Mouse (Mus musculus) liver, embryonic 12.5 days (tissue): ENCODE measurements around the gene Rpl35a. TPM values are rescaled to one million over a fixed set of nuclear protein-coding genes. Genes with fewer than 3 reads are reported as not detected.

Experiments used
- ATAC-seq: fragments of 200-750 bp; cut with Nextera tagmentation; 2 replicates; pipeline ENCODE4 v1.8.0; 2017; ENCODE audit warnings: moderate number of reproducible peaks, mild to moderate bottlenecking, moderate library complexity
- H3K27ac ChIP-seq: fragments of 300-500 bp; sonication (generic); 2 replicates; pipeline ENCODE4 v1.5.1; 2016; ENCODE audit warnings: mild to moderate bottlenecking
- H3K27me3 ChIP-seq: fragments of 300-500 bp; sonication (generic); replicated peaks from 2 replicates; pipeline ENCODE4 v1.6.1; 2016; ENCODE audit warnings: mild to moderate bottlenecking, moderate library complexity
- H3K36me3 ChIP-seq: fragments of 300-500 bp; sonication (generic); 2 replicates; pipeline ENCODE4 v1.6.1; 2016; ENCODE audit warnings: mild to moderate bottlenecking, moderate library complexity
- H3K4me1 ChIP-seq: fragments of 300-500 bp; sonication (generic); 2 replicates; pipeline ENCODE4 v1.6.1; 2016
- H3K4me2 ChIP-seq: fragments of 300-500 bp; sonication (generic); 2 replicates; pipeline ENCODE4 v1.6.1; 2016; ENCODE audit warnings: mild to moderate bottlenecking, moderate library complexity
- H3K4me3 ChIP-seq: fragments of 300-500 bp; sonication (generic); 2 replicates; pipeline ENCODE4 v1.5.1; 2016; ENCODE audit warnings: mild to moderate bottlenecking, moderate library complexity
- H3K9ac ChIP-seq: fragments of 300-500 bp; sonication (generic); 2 replicates; pipeline ENCODE4 v1.6.1; 2016; ENCODE audit warnings: mild to moderate bottlenecking, moderate library complexity
- H3K9me3 ChIP-seq: fragments of 300-500 bp; sonication (generic); replicated peaks from 2 replicates; pipeline ENCODE4 v1.6.1; 2016; ENCODE audit warnings: mild to moderate bottlenecking, moderate library complexity
- WGBS: fragments of 180-500 bp; shearing (Covaris S2); methylation state at CpG from one replicate; pipeline ENCODE4 v1.1.7; 2016; ENCODE audit not compliant: insufficient replicate concordance; 5-methylcytosine and 5-hydroxymethylcytosine counted together
- microRNA counts: library from miRNA; unstranded; fragments of <30 nt; microRNA quantifications from one replicate; lab custom pipeline; 2017
- microRNA-seq: library from miRNA; unstranded; fragments of <30 nt; microRNA quantifications from one replicate; pipeline ENCODE4, GENCODE M21; 2017
- polyA plus RNA-seq: library from polyadenylated mRNA; unstranded; fragments of >200 nt; fragmentation: Nextera tagmentation; extraction: Ambion mirVana; gene quantifications from 2 replicates; pipeline ENCODE4 v1.2.1, GENCODE M21; 2016

Rpl35a gene
- polyA plus RNA-seq, 1 experiment from 2014 or later: 937 TPM

DNA sequence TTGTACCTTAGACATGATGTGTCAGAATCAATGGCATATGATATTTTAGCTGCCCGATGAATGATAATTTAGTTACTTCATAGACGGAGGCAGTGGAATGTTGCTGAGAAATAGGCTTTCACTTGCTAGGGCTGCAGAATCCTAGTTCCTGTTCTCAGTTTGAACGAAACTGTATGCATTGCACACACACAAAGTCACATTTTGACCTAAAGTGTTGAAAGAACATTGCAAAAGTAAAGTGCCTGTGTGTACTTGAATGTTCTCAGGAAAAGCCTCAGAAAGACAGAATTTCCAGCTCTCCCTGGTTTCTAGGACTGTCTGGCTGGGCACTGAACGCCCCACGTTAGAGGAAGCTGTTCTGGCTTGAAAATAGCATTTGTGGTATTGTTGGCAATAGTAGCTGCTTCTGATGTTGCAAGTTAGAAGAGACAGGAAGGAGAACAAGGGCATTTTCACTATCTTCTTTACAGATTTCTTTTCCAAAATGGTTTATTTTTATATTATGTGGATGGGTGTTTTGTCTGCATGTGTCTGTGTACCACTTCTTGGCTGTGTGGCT lies 20.9 kb downstream of the Rpl35a start:
- H3K27ac ChIP-seq: no peak overlapping the region
- no peak overlapping the region for H3K4me2 ChIP-seq
- H3K4me3 ChIP-seq: no peak overlapping the region
- ATAC-seq: no peak
- H3K36me3 ChIP-seq: 0 out of 2 replicates have a peak, but pooled peaks cover 4% of the 10 kb centered on the region
- no peaks in the 10 kb centered on the region for H3K9me3 ChIP-seq
- no peak overlapping the region for H3K9ac ChIP-seq
- H3K27me3 ChIP-seq: no peaks in the 10 kb centered on the region
- 63% methylated on average over 5 of the region's 5 CpGs for WGBS
- H3K4me1 ChIP-seq: peaks cover 5% of the 10 kb centered on the region; the same call in 1 of the 2 replicates

DNA sequence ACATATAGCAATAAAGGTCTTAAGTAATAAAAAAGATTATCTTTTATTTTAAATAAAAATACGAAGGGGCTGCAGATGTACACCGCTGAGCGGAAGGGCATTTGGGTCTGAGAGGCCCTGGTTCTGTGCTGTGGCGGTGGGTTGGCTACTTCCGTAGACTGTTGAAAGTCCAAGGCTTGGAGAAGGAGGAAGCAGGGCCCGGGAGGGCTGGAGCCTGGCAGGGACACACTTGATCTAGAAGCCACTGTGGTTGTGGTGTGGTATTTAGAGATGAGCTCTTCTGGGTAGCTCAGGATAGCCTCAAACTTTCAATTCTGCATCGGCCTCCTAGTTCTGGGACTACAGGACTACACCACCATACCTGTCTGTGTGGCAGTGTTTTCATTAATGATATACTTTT lies 23.8 kb downstream of the Rpl35a start:
- H3K36me3 ChIP-seq: peaks cover 7% of the 10 kb centered on the region; the same call in 1 of the 2 replicates
- 77% methylated on average over 7 of the region's 7 CpGs for WGBS
- no peak overlapping the region for H3K4me2 ChIP-seq
- H3K9me3 ChIP-seq: no peaks in the 10 kb centered on the region
- H3K9ac ChIP-seq: no peak overlapping the region
- H3K27me3 ChIP-seq: no peaks in the 10 kb centered on the region
- no peak overlapping the region for H3K4me3 ChIP-seq
- ATAC-seq: no peak
- no peak overlapping the region for H3K27ac ChIP-seq
- no peaks in the 10 kb centered on the region for H3K4me1 ChIP-seq

DNA sequence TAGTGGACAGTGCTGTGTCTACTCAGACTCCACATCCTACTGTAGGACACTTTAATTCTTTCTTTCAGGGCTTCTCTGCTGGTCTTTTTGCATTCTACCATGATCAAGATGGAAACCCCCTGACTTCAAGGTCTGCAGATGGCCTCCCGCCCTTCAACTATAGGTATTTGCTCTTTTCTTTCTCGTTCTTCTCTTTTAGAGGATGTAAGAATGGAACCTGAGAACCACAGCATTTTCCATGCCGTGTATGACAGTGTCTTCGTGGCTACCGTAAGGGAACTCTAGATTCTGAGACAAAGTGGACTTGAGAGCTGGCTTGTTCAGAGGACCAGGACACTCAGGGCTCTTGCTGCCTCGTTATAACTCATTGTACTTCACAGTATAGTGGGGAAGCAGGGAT lies 26.7 kb downstream of the Rpl35a start:
- 77% methylated on average over 6 of the region's 6 CpGs for WGBS
- no peak for ATAC-seq

DNA sequence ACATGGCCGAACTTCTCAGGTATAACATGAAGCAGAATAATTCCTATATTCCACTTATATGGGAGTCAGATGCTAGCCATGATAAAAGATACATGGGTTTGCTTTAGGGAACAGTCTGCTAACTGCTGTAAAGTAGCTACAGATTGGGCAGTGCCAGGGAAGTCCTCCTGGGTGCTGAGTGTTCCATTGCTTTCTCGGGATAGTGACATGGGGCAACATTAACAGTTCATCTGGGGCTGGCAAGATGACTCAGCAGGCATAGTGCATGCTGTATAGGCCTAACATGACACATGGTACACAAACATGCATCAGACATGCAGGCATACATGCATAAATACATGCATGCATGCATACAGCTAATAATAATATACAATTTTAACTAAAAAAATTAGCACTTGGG lies 27.7 kb downstream of the Rpl35a start:
- Histone ChIP-seq H3K4me1 (no peaks in the 10 kb centered on the region), H3K27ac (no peak overlapping the region), H3K9me3 (no peaks in the 10 kb centered on the region), H3K27me3 (no peaks in the 10 kb centered on the region), H3K4me2 (no peak overlapping the region), H3K9ac (no peak overlapping the region), H3K36me3 (peaks cover 7% of the 10 kb centered on the region; the same call in 1 of the 2 replicates), H3K4me3 (no peak overlapping the region)
- WGBS: 78% methylated on average over 2 of the region's 2 CpGs
- no peak for ATAC-seq

More for the DNA sequence above, 26.7 kb downstream of the Rpl35a start:
- no peaks in the 10 kb centered on the region for H3K27me3 ChIP-seq
- no peak overlapping the region for H3K4me3 ChIP-seq
- no peak overlapping the region for H3K27ac ChIP-seq
- no peak overlapping the region for H3K9ac ChIP-seq
- no peak overlapping the region for H3K4me2 ChIP-seq
- no peaks in the 10 kb centered on the region for H3K9me3 ChIP-seq
- H3K4me1 ChIP-seq: no peaks in the 10 kb centered on the region
- H3K36me3 ChIP-seq: peaks cover 7% of the 10 kb centered on the region; the same call in 1 of the 2 replicates

DNA sequence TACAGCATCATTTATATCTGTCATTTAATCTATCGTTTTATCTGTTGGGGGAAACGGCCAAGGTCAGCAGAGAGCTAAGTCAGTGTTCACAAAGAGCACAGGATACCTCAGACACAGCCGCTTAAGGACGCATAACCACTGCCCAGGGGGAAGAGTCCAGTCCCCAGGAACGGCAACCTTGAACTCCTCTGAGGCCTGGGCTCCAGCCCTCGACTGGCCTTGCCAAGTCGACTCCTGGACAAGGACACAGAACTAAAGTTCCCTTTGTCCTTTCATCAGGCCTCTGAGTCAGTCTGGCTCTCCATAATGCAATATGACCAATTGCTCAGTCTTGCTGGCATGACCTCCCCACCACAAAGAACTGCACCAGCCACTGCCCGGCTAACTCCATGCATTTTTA lies 29.4 kb downstream of the Rpl35a start:
- no peak overlapping the region for H3K4me2 ChIP-seq
- no peaks in the 10 kb centered on the region for H3K27me3 ChIP-seq
- no peaks in the 10 kb centered on the region for H3K4me1 ChIP-seq
- no peaks in the 10 kb centered on the region for H3K9me3 ChIP-seq
- H3K36me3 ChIP-seq: peaks cover 12% of the 10 kb centered on the region; the same call in 1 of the 2 replicates
- H3K27ac ChIP-seq: no peak overlapping the region
- 70% methylated on average over 8 of the region's 8 CpGs for WGBS
- no peak overlapping the region for H3K4me3 ChIP-seq
- ATAC-seq: no peak
- H3K9ac ChIP-seq: no peak overlapping the region

MicroRNAs within 50 kb of the gene (microRNA counts, 519-probe panel; counts per million panel counts)
- microRNA mmu-miR-1947 (lab: Ali Mortazavi, UCI): 582 counts per million, percentile 70 among the panel's probes with 10 or more counts

Small RNA genes lying within 50 kb of the gene (microRNA-seq; reads per million reads assigned to microRNA genes)
- not detected for gene Gm22231
- 6.3 reads per million, percentile 12 among the genes with 10 or more reads in this experiment for gene Mir1947

Other genes starting within 250 kb of the Rpl35a start
- gene Smbd1, start 246.0 kb upstream of the Rpl35a start, polyA plus RNA-seq: not detected in 2 replicates
- 45.7 and 50.7 TPM in 2 replicates for gene Fyttd1, start 179.0 kb upstream of the Rpl35a start, polyA plus RNA-seq
- 7.3 and 7.7 TPM in 2 replicates for gene Rubcn, start 178.7 kb upstream of the Rpl35a start, polyA plus RNA-seq
- gene Lrch3, start 142.4 kb upstream of the Rpl35a start, polyA plus RNA-seq: 9.9 and 10.1 TPM in 2 replicates
- gene Iqcg, start 235 bp upstream of the Rpl35a start, polyA plus RNA-seq: 1.4 and 1.7 TPM in 2 replicates
- 1.1 and 1.2 TPM in 2 replicates for gene Lmln, start 6.1 kb downstream of the Rpl35a start, polyA plus RNA-seq
- gene Osbpl11, start 128.6 kb downstream of the Rpl35a start, polyA plus RNA-seq: 11.0 and 11.2 TPM in 2 replicates
- gene Snx4, start 195.0 kb downstream of the Rpl35a start, polyA plus RNA-seq: 31.3 and 34.5 TPM in 2 replicates